Mouse (Mus musculus) kidney, postnatal 14 days (tissue): ENCODE measurements around the gene Clpsl2.

Experiments
- DNase-seq: peaks from one replicate; pipeline ENCODE4 v3.0.0; 2022; ENCODE audit warnings: mixed read lengths

The Clpsl2 gene

GRCm38 (mm10) chr17:28549111-28549510, at the start of gene Clpsl2:
Gene Clpsl2, plus strand, starts transcription at chr17:28549411.
- DNase-seq: no peak

GRCm38 (mm10) chr17:28500465-28500864, 48.7 kb upstream of the Clpsl2 start:
- DNase-seq: no peak

- no peak for DNase-seq
Observed at GRCm38 (mm10) chr17:28502196-28502821, 46.9 kb upstream of the Clpsl2 start.

- no peak for DNase-seq
Observed at GRCm38 (mm10) chr17:28504182-28504581, 45.0 kb upstream of the Clpsl2 start.

GRCm38 (mm10) chr17:28505591-28505990, 43.6 kb upstream of the Clpsl2 start:
- no peak for DNase-seq

GRCm38 (mm10) chr17:28506895-28507294, 42.3 kb upstream of the Clpsl2 start:
- no peak for DNase-seq

- no peak for DNase-seq
Observed at GRCm38 (mm10) chr17:28507496-28507895, 41.7 kb upstream of the Clpsl2 start.

- peak; percentile 36 for DNase-seq
Observed at GRCm38 (mm10) chr17:28510445-28511342, 38.5 kb upstream of the Clpsl2 start.

GRCm38 (mm10) chr17:28511616-28512541, 37.3 kb upstream of the Clpsl2 start:
- DNase-seq: no peak

GRCm38 (mm10) chr17:28512696-28513095, 36.5 kb upstream of the Clpsl2 start:
- peak; percentile 92 for DNase-seq

- DNase-seq: no peak
Observed at GRCm38 (mm10) chr17:28513337-28513736, 35.9 kb upstream of the Clpsl2 start.

- peak; percentile 41 for DNase-seq
Observed at GRCm38 (mm10) chr17:28513844-28514243, 35.4 kb upstream of the Clpsl2 start.

- DNase-seq: no peak
Observed at GRCm38 (mm10) chr17:28514555-28514954, 34.7 kb upstream of the Clpsl2 start.

GRCm38 (mm10) chr17:28515431-28516341, 33.5 kb upstream of the Clpsl2 start:
- DNase-seq: peak; percentile 60

- DNase-seq: no peak
Observed at GRCm38 (mm10) chr17:28516881-28517280, 32.3 kb upstream of the Clpsl2 start.

- peak; percentile 91 for DNase-seq
Observed at GRCm38 (mm10) chr17:28517441-28517955, 31.7 kb upstream of the Clpsl2 start, which contains the start of gene Fkbp5. Gene Fkbp5, minus strand, starts transcription at chr17:28517527.

- DNase-seq: peak; percentile 97
Observed at GRCm38 (mm10) chr17:28517956-28518614, 31.1 kb upstream of the Clpsl2 start.

GRCm38 (mm10) chr17:28518615-28519071, 30.6 kb upstream of the Clpsl2 start:
- DNase-seq: peak; percentile 72

GRCm38 (mm10) chr17:28519827-28520226, 29.4 kb upstream of the Clpsl2 start:
- DNase-seq: no peak

GRCm38 (mm10) chr17:28520561-28520960, 28.6 kb upstream of the Clpsl2 start:
- DNase-seq: no peak
